Mouse (Mus musculus) T-helper 1 cell (primary cell): ENCODE measurements around the gene Sspo.
"Not testable (repeated sequence)": the region's sequence is repeated elsewhere in the genome, so short reads cannot be mapped to it uniquely, and the experiment has no call there.

ENCODE experiments used
- in situ Hi-C: fragments of 300-600 bp; cut with MboI, MseI; formaldehyde crosslinking; loops from one replicate; pipeline ENCODE4 v1.15.1; 2025; ENCODE audit warnings: high pct_unique_total_duplicates

Gene Sspo

DNA sequence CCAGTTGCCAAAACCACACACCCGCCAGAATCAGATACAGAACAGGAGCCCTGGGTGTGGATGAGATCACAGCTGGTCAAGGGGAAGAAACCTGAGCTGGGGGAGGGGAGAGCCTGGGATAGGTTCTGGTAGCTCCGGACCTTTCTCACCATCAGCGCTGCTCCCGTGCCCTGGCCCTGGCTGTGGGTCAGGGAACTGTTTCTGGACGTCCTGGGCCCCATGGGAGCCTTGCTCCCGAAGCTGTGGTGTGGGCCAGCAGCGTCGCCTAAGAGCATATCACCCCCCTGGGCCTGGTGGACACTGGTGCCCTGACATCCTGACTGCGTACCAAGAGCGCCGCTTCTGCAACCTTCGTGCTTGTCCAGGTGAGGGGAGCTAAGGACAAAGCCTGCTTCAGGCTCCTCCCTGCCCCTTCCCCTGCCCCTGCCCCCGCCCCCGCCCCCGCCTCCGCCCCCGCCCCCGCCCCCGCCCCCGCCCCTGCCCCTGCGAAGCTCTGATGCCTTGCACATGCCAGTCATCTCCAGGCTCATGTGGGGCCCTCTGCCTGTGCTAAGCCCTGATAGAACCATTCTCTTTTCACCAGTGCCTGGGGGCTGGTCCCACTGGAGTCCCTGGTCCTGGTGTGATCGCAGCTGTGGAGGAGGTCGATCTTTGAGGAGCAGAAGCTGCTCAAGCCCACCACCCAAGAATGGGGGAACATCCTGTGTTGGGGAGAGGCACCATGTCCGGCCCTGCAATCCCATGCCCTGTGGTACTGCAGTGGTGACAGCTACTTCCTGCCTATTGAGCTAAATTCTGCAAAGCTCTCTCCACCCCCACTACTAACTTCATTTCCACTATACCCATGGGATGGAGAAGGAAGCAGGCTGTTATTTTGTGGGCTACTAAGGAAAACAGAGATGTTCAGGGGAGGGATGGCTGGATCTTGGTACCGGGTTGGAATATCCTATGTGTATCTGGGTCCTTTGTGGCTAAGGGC, 40.0 kb downstream of the Sspo start:
- in situ Hi-C loops = no loop called here

DNA sequence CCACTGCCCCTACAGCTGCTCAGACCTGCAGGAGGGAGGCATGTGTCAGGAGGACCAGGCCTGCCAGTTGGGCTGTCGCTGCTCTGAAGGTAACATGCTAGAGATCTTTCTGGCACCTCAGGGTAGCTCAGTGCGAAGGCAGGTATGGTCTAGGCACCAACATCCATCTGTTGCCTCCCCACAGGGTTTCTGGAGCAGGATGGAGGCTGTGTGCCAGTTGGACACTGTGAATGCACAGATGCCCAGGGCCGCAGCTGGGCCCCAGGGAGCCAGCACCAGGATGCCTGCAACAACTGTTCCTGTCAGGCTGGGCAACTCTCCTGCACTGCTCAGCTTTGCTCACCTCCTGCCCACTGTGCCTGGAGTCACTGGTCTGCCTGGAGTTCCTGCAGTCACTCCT, 41.7 kb downstream of the Sspo start:
- in situ Hi-C loops = no loop called here

- in situ Hi-C loops = no loop called here
These were observed 43.3 kb downstream of the Sspo start for GRCm38 (mm10) chr6:48491361-48491760.

DNA sequence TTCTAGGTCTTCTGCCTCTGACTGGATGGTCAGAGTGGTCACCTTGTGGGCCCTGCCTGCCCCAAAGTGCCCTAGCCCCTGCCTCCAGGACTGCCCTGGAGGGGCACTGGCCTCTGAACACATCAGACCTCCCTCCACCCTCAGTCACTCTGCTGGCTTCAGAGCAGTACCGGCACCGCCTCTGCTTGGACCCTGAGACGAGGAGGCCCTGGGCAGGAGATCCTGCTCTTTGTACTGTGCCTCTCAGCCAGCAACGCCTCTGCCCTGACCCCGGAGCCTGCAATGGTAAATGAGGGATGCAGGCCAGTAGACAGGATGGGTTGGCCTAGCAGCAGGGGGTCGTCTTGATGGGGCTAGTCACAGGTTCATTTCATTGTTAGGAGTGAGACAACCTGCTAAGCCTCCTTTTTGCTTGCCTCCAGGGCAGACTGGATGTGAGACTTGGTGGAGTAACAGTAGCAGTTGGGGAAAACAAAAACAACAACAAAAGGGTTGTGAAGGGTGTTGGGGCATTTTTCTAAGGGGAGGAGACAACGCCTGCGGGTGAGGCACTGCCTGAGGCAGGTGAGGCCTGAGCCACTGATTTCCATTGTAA, 45.2 kb downstream of the Sspo start:
- in situ Hi-C loops = no loop called here

DNA sequence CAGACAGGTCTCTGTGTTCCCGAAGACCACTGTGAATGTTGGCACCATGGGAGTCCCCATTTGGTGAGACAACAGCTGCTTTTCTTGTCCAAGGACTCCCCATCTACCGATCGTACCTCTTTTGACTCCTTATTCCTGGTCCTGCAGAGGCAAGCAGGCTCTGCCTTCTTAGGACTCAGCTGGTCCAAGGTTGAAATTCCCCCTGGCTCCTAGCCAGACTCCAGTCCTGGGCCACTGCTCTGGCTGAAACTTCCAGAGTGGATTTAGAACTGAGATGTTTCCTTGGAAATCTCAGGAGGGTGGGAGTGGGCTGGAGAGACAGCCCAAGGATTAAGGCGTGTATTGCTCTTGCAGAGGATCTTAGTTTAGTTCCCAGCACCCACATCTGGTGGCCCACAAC, 49.5 kb downstream of the Sspo start:
- in situ Hi-C loops = no loop called here

DNA sequence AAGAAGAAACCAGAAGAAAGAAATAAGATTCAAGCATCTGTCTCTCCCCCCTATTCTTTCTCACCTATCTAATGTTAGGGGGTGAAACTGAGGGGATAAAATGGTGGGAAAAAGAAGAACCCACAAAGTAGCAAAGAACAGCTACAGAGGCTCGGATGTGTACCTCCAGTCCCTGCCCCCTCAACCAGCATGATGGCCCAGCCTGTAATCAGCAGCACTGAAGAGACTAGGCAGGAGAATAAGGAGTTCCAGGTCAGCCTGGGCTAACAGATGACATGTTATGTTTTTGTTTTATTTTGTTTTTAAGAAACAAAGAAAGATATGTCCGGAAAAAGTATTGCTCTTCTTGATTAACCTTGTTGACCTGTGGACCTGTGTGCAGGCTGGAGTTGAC, 55.8 kb downstream of the Sspo start:
- in situ Hi-C loops = no loop called here

DNA sequence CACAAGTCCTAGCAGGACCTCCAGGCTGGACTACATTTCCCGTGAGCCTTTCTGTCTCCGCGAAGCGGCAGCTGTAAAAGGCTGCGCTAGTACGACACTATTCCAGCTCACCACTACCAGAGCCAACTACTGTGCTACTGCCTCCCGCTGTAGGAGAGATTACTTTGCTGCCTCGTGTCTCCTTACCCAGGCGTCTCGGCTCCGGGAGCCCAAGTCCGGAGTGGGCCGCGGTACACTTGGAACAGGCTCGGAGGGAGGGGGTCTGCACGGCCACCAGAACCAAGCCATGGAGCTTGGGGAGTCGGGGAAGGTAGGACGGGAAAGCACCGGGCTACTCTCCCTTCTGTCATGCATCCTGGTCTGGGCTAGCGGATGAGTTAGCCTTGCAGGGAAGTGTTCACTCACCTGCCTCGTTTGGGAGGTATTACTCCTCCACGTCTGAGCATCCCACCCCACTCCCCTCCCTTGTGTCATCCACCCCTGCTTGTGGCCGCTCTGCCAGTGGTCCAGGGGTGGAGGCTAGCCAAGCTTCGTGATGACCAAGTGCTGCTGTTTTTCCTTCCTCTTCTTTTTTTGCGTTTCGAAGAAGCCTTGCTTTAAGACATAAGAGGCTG, 56.3 kb downstream of the Sspo start:
- in situ Hi-C loops = no loop called here

GRCm38 (mm10) chr6:48508087-48508486, 60.1 kb downstream of the Sspo start:
- in situ Hi-C loops = no loop called here

GRCm38 (mm10) chr6:48510426-48510825, 62.4 kb downstream of the Sspo start:
- in situ Hi-C loops = loop anchor here (5.0 kb wide), 1 partner anchor 77 kb away; the partner anchor contains the start of gene Gm45021

- in situ Hi-C loops = loop anchor here (5.0 kb wide), 1 partner anchor 75 kb away; the partner anchor contains the start of gene Gm45021
These were observed 63.8 kb downstream of the Sspo start for GRCm38 (mm10) chr6:48511861-48512260.

GRCm38 (mm10) chr6:48524882-48525281, 76.9 kb downstream of the Sspo start:
- in situ Hi-C loops = not testable (repeated sequence)

- in situ Hi-C loops = no loop called here
These were observed 79.9 kb downstream of the Sspo start for GRCm38 (mm10) chr6:48527901-48528300.

DNA sequence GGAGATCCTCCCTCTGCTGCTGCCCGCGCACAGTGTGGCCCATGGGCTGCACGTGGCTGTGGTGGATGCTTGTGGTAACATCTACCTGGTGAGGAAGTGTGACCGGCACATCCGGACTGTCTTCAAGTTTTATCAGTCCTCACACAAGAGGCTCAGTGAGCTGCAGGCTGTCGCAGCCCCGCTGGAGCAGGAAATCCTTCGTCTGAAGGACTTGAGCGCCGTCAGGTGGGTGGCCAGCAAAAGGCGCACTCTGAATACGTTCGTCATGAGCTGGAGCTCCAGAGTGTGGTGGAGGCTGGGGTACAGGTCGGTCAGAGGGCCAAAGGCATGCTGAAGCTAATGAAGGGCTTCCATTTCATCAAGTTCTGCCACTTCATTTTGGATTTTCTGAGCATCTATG, 81.2 kb downstream of the Sspo start:
- in situ Hi-C loops = no loop called here

GRCm38 (mm10) chr6:48529871-48530440, 81.9 kb downstream of the Sspo start:
- in situ Hi-C loops = no loop called here

- in situ Hi-C loops = no loop called here
These were observed 82.8 kb downstream of the Sspo start for GRCm38 (mm10) chr6:48530862-48531261.

DNA sequence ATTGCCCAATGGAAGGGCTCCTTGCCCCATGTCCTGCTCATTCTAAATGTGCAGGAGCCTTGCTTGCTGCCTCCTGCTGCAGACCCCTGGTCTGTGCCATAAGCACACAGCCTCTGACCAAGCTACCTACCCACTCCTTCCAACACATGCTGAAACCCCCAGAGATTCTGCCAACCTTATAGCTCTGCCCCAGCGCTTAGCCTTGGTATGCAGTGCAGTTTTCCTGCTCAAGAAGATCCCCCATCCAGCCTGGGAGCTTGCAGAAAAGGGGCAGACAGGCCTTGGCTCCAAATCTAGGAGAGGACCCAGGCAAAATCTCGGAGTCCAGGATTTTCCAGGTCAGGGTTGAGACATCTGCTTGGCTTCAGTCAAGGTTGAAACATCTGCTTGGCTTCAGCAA, 85.4 kb downstream of the Sspo start:
- in situ Hi-C loops = no loop called here

- in situ Hi-C loops = loop anchor here (5.0 kb wide), 1 partner anchor 358 kb away; no protein-coding TSS in a partner anchor
These were observed 86.9 kb downstream of the Sspo start for GRCm38 (mm10) chr6:48534913-48535312.

DNA sequence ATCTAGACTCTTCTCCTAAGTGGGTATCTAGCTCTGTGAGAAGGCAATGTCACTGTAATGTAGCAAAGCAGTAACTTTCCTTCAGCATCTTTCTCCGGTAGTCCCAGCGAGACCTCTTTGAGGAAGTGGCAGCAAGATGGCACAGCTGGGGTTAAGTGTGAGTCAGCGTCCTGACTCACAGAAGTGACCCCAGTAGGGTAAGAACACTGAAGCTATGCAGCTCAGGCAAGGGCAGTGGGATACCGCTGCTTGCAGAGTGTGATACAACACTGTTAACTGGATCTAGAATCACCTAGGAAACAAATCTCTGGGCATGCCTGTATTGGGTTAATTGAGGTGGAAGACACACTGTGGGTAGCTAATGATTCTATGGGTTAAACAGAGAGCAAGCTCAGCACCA, 88.1 kb downstream of the Sspo start:
- in situ Hi-C loops = loop anchor here (5.0 kb wide), 1 partner anchor 359 kb away; no protein-coding TSS in a partner anchor

- in situ Hi-C loops = loop anchor here (5.0 kb wide), 1 partner anchor 360 kb away; no protein-coding TSS in a partner anchor
These were observed 89.3 kb downstream of the Sspo start, which contains the start of gene Atp6v0e2 for GRCm38 (mm10) chr6:48537105-48537954. Gene Atp6v0e2, plus strand, starts transcription at chr6:48537615.

- in situ Hi-C loops = loop anchor here (5.0 kb wide), 1 partner anchor 362 kb away; no protein-coding TSS in a partner anchor
These were observed 91.1 kb downstream of the Sspo start for GRCm38 (mm10) chr6:48538841-48539737.
